ENCODE assay signal across 8 mouse cellular contexts in genomic region chr19:55316901-55317300, GRCm38 (mm10). TPM values are rescaled to one million over a fixed set of nuclear protein-coding genes. Genes with fewer than 3 reads are reported as not detected.
DNase-seq lines count a peak whose midpoint lies in the region; ATAC-seq lines count a peak whose summit lies in the region.

No protein-coding gene starts in this region.

- no peak for ATAC-seq in lung, embryonic 15.5 days (ENCODE audit: borderline replicate concordance, extremely low read depth, low FRiP score, low TSS enrichment)
- no peak for ATAC-seq in neural tube, embryonic 15.5 days (ENCODE audit: low FRiP score)

- H3K27me3 ChIP-seq in lung, embryonic 15.5 days, result no peaks in the 10 kb centered on the region
- no peaks in the 10 kb centered on the region for H3K27me3 ChIP-seq in forebrain, embryonic 10.5 days (ENCODE audit: poor library complexity, severe bottlenecking)
- H3K27me3 ChIP-seq in limb, embryonic 10.5 days (ENCODE audit: low read depth, poor library complexity, severe bottlenecking), result no peaks in the 10 kb centered on the region
- no peaks in the 10 kb centered on the region for H3K27me3 ChIP-seq in neural tube, embryonic 15.5 days (replicated peaks)

- no peak for DNase-seq in lung, postnatal 10 days
- no peak for DNase-seq in forebrain, embryonic 10.5 days (ENCODE audit: extremely low spot score, low spot score)
- DNase-seq in limb, embryonic 10.5 days (ENCODE audit: low spot score), result no peak
- no peak for DNase-seq in urinary bladder, postnatal 14 days (ENCODE audit: low spot score)
- DNase-seq in kidney, postnatal 25 days, result no peak
- DNase-seq in cerebellum, postnatal 25 days, result no peak

- peak overlapping the region; percentile 80 for H3K4me3 ChIP-seq in lung, embryonic 15.5 days
- peak overlapping the region; percentile 92 for H3K4me3 ChIP-seq in forebrain, embryonic 10.5 days
- H3K4me3 ChIP-seq in limb, embryonic 10.5 days, result peak overlapping the region; percentile 78
- H3K4me3 ChIP-seq in neural tube, embryonic 15.5 days (replicated peaks), result peak overlapping the region; percentile 84

- H3K36me3 ChIP-seq in lung, embryonic 15.5 days, result peaks cover 3% of the 10 kb centered on the region; the same call in 1 of the 2 replicates
- peaks cover 16% of the 10 kb centered on the region for H3K36me3 ChIP-seq in forebrain, embryonic 10.5 days (replicated peaks)
- H3K36me3 ChIP-seq in limb, embryonic 10.5 days, result peaks cover 15% of the 10 kb centered on the region
- H3K36me3 ChIP-seq in neural tube, embryonic 15.5 days, result peaks cover 2% of the 10 kb centered on the region; the same call in 1 of the 2 replicates

- 43% methylated on average over 10 of the region's 10 CpGs for WGBS in lung, embryonic 15.5 days
- WGBS in forebrain, embryonic 10.5 days, result 71% methylated on average over 10 of the region's 10 CpGs
- 64% methylated on average over 10 of the region's 10 CpGs for WGBS in limb, embryonic 10.5 days
- 63% methylated on average over 10 of the region's 10 CpGs for WGBS in neural tube, embryonic 15.5 days

- H3K4me2 ChIP-seq in lung, embryonic 15.5 days, result peak overlapping the region; percentile 90
- peak overlapping the region; percentile 90 for H3K4me2 ChIP-seq in neural tube, embryonic 15.5 days

- peak overlapping the region; percentile 93 for H3K9ac ChIP-seq in lung, embryonic 15.5 days
- H3K9ac ChIP-seq in neural tube, embryonic 15.5 days (replicated peaks), result 0 out of 2 replicates have a peak overlapping the region, but pooled peaks have one; percentile 86

- H3K9me3 ChIP-seq in lung, embryonic 15.5 days, result no peaks in the 10 kb centered on the region
- H3K9me3 ChIP-seq in forebrain, embryonic 10.5 days, result no peaks in the 10 kb centered on the region
- H3K9me3 ChIP-seq in limb, embryonic 10.5 days (replicated peaks), result no peaks in the 10 kb centered on the region
- no peaks in the 10 kb centered on the region for H3K9me3 ChIP-seq in neural tube, embryonic 15.5 days (replicated peaks)

- no peak overlapping the region for H3K27ac ChIP-seq in lung, embryonic 15.5 days
- no peak overlapping the region for H3K27ac ChIP-seq in forebrain, embryonic 10.5 days
- H3K27ac ChIP-seq in limb, embryonic 10.5 days, result no peak overlapping the region
- no peak overlapping the region for H3K27ac ChIP-seq in neural tube, embryonic 15.5 days (replicated peaks)

- H3K4me1 ChIP-seq in lung, embryonic 15.5 days, result peaks cover 34% of the 10 kb centered on the region
- H3K4me1 ChIP-seq in forebrain, embryonic 10.5 days, result peaks cover 44% of the 10 kb centered on the region
- peaks cover 18% of the 10 kb centered on the region for H3K4me1 ChIP-seq in limb, embryonic 10.5 days
- peaks cover 46% of the 10 kb centered on the region for H3K4me1 ChIP-seq in neural tube, embryonic 15.5 days

RNA-seq across cellular contexts. Expression of gene Vti1a, which starts 0.8 kb away (rescaled TPM):
- polyA plus RNA-seq in lung, embryonic 15.5 days (2015; fragmentation: Nextera tagmentation; extraction: Ambion mirVana), result 25.0 and 27.8 TPM in 2 replicates
- 34.2 and 35.8 TPM in 2 replicates for polyA plus RNA-seq in forebrain, embryonic 10.5 days (2016; fragmentation: Nextera tagmentation; extraction: Ambion mirVana)
- polyA plus RNA-seq in limb, embryonic 10.5 days (2016; fragmentation: Nextera tagmentation; extraction: Ambion mirVana), result 26.3 and 29.8 TPM in 2 replicates
- polyA plus RNA-seq in neural tube, embryonic 15.5 days (2015; fragmentation: Nextera tagmentation; extraction: Ambion mirVana), result 33.7 and 34.5 TPM in 2 replicates

RNA-seq across cellular contexts. Expression of gene Zdhhc6, which starts 1.1 kb away (rescaled TPM):
- polyA plus RNA-seq in lung, embryonic 15.5 days (2015; fragmentation: Nextera tagmentation; extraction: Ambion mirVana), result 101 and 105 TPM in 2 replicates
- 131 and 140 TPM in 2 replicates for polyA plus RNA-seq in forebrain, embryonic 10.5 days (2016; fragmentation: Nextera tagmentation; extraction: Ambion mirVana)
- 113 and 120 TPM in 2 replicates for polyA plus RNA-seq in limb, embryonic 10.5 days (2016; fragmentation: Nextera tagmentation; extraction: Ambion mirVana)
- polyA plus RNA-seq in neural tube, embryonic 15.5 days (2015; fragmentation: Nextera tagmentation; extraction: Ambion mirVana), result 67.0 and 74.6 TPM in 2 replicates
